Mouse (Mus musculus): ENCODE measurements around the gene Tagap. TPM values are rescaled to one million over a fixed set of nuclear protein-coding genes. Genes with fewer than 3 reads are reported as not detected.

Tagap gene
- 1 to 10 TPM; 1.9 to 2.4 (median 2.1) TPM for total RNA-seq (2022)

- DNase-seq (ENCODE audit: low spot score in 2 of 2), result no peak
Measured at GRCm38 (mm10) chr17:7925413-7926160, at the start of gene Tagap. Gene Tagap (plus strand): TSS chr17:7926000.

GRCm38 (mm10) chr17:7876541-7876940 lies 49.3 kb upstream of the Tagap start:
- no peak for DNase-seq (ENCODE audit: low spot score in 2 of 2)

GRCm38 (mm10) chr17:7877191-7877764 lies 48.5 kb upstream of the Tagap start:
- DNase-seq (ENCODE audit: low spot score in 2 of 2), result no peak

- no peak for DNase-seq (ENCODE audit: low spot score in 2 of 2)
Measured at GRCm38 (mm10) chr17:7877878-7878277, 47.9 kb upstream of the Tagap start.

- no peak for DNase-seq (ENCODE audit: low spot score in 2 of 2)
Measured at GRCm38 (mm10) chr17:7879529-7879928, 46.3 kb upstream of the Tagap start.

- DNase-seq (ENCODE audit: low spot score in 2 of 2), result no peak
Measured at GRCm38 (mm10) chr17:7883126-7883525, 42.7 kb upstream of the Tagap start.

- DNase-seq (ENCODE audit: low spot score in 2 of 2), result no peak
Measured at GRCm38 (mm10) chr17:7884606-7885005, 41.2 kb upstream of the Tagap start.

GRCm38 (mm10) chr17:7887071-7887815 lies 38.6 kb upstream of the Tagap start:
- DNase-seq (ENCODE audit: low spot score in 2 of 2), result no peak

- DNase-seq (ENCODE audit: low spot score in 2 of 2), result no peak
Measured at GRCm38 (mm10) chr17:7888291-7888690, 37.5 kb upstream of the Tagap start.

- DNase-seq (ENCODE audit: low spot score in 2 of 2), result no peak
Measured at GRCm38 (mm10) chr17:7889026-7889425, 36.8 kb upstream of the Tagap start.

GRCm38 (mm10) chr17:7892676-7893075 lies 33.1 kb upstream of the Tagap start:
- no peak for DNase-seq (ENCODE audit: low spot score in 2 of 2)

- no peak for DNase-seq (ENCODE audit: low spot score in 2 of 2)
Measured at GRCm38 (mm10) chr17:7894094-7894493, 31.7 kb upstream of the Tagap start.

GRCm38 (mm10) chr17:7896047-7896635 lies 29.7 kb upstream of the Tagap start:
- no peak for DNase-seq (ENCODE audit: low spot score in 2 of 2)

- DNase-seq (ENCODE audit: low spot score in 2 of 2), result no peak
Measured at GRCm38 (mm10) chr17:7897120-7897519, 28.7 kb upstream of the Tagap start.

GRCm38 (mm10) chr17:7897756-7898155 lies 28.0 kb upstream of the Tagap start:
- no peak for DNase-seq (ENCODE audit: low spot score in 2 of 2)

- no peak for DNase-seq (ENCODE audit: low spot score in 2 of 2)
Measured at GRCm38 (mm10) chr17:7899233-7899632, 26.6 kb upstream of the Tagap start.

GRCm38 (mm10) chr17:7899961-7900360 lies 25.8 kb upstream of the Tagap start:
- DNase-seq (ENCODE audit: low spot score in 2 of 2), result no peak

- DNase-seq (ENCODE audit: low spot score in 2 of 2), result no peak
Measured at GRCm38 (mm10) chr17:7901536-7901935, 24.3 kb upstream of the Tagap start.

- no peak for DNase-seq (ENCODE audit: low spot score in 2 of 2)
Measured at GRCm38 (mm10) chr17:7902362-7902761, 23.4 kb upstream of the Tagap start.

GRCm38 (mm10) chr17:7904992-7905391 lies 20.8 kb upstream of the Tagap start:
- DNase-seq (ENCODE audit: low spot score in 2 of 2), result no peak

- no peak for DNase-seq (ENCODE audit: low spot score in 2 of 2)
Measured at GRCm38 (mm10) chr17:7905936-7906685, 19.7 kb upstream of the Tagap start.

All from gastrocnemius, adult 8-10 months (tissue).